Mouse (Mus musculus) small intestine, adult 2 months (tissue): Measurements from ENCODE around the gene Hormad2.

Experiments used
- CTCF ChIP-seq: fragments of 200-500 bp; IDR thresholded peaks from 2 replicates; pipeline ENCODE4 v1.5.1; 2012; ENCODE audit warnings: low read depth, mild to moderate bottlenecking, control low read depth, inconsistent platforms, low read length, moderate library complexity, mixed read lengths; ENCODE audit not compliant: insufficient replicate concordance, insufficient read length; ENCODE audit errors: extremely low read depth
- POLR2A ChIP-seq: fragments of 200-500 bp; IDR thresholded peaks from 2 replicates; pipeline ENCODE4 v1.6.1; 2012; ENCODE audit warnings: low read depth, mild to moderate bottlenecking, control low read depth, inconsistent platforms, low read length, moderate library complexity

GRCm38 (mm10) chr11:4317287-4317686, 123.6 kb downstream of the Hormad2 start:
- no peak for TF ChIP-seq CTCF
- TF ChIP-seq POLR2A, result no peak
